Mouse (Mus musculus): ENCODE measurements around the gene Cdk5r2.

Gene Cdk5r2

DNA sequence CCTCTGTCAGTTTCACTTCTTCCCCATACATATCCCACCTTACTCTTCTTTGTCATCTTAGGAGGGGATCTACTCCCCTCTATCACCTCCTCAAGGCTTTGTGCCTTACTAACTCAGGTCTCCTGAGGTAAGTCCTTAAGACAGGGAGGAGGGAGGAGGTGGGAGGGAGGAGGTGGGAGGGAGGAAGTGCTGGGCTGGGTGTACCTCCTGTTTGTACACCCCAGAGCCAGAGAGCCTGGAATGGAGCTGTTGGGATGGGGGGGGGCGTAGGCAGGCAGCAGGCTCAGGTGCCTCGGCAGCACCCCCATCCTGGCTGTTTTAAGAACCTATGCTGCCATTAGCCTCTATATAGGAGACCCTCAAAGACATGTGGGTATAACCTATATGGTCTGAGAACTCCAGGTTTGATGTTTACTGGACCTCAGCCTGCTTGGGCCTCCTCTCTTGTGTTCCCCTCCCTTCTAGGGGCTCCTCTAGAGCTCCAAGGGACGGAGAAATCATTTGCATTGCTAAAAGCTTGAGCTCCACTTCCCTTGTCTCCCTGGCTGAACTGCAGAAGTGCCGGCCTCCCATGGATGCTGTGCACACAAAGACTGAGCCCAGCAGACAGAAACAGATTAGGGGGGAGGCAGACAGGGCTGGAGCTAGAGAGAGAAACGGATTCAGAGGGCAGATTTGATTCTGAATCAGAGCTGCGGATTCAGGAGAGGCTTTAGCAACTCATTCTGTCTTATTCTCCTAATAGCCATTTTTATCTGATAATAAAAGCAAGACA lies 3.5 kb upstream of the Cdk5r2 start:
- no peak for DNase-seq (ENCODE audit: low spot score in 2 of 2)

DNA sequence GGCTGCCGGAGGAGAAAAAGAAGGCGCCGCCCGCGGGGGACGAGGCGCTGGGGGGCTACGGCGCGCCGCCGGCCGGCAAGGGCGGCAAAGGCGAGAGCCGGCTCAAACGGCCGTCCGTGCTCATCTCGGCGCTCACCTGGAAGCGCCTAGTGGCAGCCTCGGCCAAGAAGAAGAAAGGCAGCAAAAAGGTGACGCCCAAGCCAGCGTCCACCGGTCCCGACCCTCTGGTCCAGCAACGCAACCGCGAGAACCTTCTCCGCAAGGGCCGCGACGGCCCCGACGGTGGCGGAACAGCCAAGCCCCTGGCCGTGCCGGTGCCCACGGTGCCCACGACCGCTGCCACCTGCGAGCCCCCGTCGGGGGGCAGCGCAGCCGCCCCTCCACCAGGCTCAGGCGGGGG lies 422 bp downstream of the Cdk5r2 start:
- peak in 1 of 2 experiments; percentile 62 for DNase-seq (ENCODE audit: low spot score in 2 of 2)

DNA sequence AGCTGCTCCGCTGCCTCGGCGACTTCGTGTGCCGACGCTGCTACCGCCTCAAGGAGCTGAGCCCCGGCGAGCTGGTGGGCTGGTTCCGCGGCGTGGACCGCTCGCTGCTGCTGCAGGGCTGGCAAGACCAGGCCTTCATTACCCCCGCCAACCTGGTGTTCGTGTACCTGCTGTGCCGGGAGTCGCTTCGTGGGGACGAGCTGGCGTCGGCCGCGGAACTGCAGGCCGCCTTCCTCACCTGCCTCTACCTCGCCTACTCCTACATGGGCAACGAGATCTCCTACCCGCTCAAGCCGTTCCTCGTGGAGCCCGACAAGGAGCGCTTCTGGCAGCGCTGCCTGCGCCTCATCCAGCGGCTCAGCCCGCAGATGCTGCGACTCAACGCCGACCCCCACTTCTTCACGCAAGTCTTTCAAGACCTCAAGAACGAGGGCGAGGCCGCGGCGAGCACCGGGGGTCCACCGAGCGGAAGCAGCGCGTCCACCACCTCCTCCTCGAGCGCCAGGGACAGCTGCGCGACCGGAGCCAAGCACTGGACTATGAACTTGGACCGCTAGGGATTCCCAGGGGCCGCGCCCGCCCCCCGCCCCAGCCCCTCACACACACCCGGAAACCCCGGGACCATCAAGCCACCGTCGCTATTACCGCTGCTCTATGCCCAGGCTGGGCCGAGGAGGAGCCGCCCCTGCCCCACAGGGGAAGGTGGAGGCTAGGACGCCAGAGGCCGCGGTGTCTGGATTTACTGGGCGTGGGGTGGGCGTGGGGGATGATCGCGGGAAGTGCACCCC lies 1.1 kb downstream of the Cdk5r2 start:
- DNase-seq (ENCODE audit: low spot score in 2 of 2) = peak in 1 of 2 experiments; percentile 60

DNA sequence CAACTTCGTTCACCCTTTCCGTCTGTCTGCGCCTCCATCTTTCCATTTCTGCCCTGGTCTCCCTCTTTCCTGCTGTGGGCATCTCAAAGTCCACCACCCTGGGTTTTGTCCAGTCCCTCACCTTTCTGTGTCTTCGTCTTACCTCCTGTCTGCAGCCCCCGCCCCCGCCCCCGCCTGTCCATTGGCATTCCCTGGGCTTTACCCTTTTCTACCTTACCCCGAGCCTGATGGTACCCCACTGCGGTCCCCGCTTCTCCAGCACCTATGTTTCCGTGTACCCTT lies 1.6 kb downstream of the Cdk5r2 start:
- no peak for DNase-seq (ENCODE audit: low spot score in 2 of 2)

DNA sequence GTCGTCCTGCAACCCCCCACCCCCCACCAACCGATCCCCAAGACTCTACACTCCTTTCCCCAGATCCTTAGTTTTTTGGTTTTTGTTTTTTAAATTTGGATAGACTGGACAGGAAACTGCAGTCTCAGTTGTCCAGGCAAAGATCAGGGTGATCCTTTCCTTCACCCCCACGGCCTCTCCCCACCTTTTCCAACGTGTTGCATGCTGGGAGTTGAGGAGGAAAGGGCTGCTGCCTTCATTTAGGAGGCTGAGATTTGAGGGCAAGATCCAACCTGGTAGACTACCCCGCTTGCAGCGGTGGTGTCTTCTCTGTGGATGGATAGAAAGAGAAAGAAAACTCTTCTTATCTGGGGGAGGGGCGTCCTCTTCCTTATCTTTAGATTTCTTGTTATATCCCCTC lies 2.1 kb downstream of the Cdk5r2 start:
- no peak for DNase-seq (ENCODE audit: low spot score in 2 of 2)

DNA sequence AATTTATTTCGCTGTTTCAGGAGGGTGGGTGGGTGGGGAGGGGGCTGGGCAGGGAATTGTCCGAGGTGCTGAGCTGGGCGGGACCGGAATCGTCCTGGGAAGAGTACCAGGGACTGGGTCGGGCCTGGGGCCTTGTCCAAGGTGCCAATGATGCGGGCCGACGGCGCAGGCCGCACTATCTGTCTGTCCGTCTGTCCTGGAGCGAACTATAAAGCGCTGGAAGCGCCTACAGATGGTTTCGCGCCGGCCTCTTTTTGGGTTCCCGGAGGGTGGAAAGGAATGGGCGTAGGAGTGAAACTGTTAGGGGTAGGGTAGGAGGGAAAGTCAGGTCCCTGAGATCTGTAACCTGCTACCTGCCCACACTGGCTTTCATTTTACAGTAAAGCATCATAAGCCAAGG lies 2.5 kb downstream of the Cdk5r2 start:
- peak in 1 of 2 experiments; percentile 56 for DNase-seq (ENCODE audit: low spot score in 2 of 2)

DNA sequence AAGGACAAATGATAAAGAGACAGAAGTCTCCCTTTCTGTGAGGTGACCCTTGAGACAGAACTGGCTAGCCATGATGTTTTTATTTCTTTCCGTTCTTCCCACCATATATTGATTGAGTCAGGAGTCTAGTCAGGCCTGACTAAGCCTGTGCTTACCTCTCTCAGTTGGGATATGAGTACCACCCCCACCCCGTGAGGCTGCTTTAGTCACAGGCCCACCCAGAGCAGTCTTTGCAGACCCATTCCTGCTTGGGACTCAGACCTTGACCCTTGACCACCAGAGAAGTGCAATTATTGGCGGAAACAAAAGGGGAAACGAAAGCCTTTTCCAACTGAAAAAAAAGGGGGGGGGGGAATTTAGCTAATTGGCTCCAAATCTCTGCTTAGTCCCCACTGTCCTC lies 2.9 kb downstream of the Cdk5r2 start:
- DNase-seq (ENCODE audit: low spot score in 2 of 2) = peak in 1 of 2 experiments; percentile 54

DNA sequence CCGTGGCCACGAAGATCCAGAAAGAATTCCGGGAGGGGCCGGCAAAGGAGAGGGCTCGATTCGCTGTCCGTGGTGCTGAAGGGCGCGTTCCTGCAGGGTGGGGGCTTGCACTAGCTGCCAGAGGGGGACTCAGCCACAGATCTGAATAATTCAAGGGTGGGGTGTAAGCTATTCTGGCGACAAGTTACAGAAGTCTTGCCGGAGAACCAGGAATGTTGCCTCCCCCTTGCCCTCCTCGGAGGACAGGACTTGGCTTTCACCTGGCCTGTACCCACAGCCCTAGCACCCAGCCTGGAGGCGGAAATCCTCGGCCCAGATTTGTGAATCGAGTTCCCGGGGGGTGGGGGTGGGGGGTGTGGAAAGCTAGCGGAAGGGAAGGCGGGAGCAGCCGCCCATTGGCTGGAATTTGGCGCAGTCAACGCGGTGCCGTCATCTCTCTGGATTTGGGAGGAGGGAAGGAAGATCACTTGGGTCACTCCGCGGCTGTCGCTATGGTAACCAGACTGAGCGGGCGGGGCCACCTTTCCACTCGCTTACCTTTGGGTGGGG lies 3.5 kb downstream of the Cdk5r2 start:
- DNase-seq (ENCODE audit: low spot score in 2 of 2) = peak; percentile 19 to 72

DNA sequence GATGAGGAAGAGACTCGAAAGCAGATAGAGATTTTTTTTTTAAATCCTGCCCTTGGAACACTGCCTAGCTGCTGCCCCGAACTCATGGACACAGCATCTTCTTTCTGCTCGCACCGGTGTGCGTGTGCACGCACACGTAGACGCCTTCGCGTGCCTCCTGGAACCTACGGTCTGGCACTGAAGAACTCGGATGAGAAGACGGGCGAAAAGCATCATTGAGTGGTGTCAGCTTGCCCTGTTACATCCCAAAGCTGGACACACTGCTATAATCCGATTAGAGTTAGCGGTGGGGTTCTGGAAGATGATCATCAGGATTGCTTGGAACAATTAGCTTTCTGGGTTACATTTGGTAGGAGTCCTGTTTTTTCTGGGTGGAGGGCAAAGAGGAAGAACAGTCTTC lies 4.1 kb downstream of the Cdk5r2 start:
- no peak for DNase-seq (ENCODE audit: low spot score in 2 of 2)

DNA sequence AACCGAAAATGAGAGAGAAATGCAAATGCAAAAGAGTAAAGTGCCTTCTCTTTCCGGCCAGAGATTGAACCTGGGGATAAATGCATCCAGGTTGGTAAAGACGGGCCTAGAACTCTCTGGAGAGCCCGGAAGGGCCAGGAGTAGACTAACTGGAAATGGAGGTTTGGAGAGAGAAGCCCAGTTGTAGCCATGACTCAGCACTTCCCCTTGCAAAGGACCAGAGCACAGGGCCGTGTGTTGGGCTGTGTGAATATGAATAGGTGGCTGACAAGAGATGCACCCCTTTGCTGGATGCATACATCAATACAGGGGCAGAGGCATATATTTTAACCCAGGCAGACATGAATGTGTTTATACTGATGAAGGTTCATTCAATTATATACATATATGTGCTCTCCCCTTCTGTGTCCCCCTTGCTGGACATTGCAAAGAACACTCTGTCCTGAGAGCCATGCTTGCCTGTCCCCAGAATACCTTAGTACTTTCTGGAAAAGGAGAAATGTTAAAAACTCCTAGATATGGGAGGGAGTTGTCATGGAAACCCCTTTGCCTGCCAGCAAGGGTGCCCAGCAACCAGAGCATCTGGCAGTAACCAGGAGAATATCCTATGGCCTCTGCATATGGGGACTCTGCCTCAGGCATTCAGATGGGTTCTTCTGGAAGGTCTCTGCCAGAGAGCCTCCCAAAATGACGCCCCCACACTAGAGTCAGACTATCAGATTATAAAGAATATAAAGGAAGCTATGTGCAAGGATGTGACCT lies 4.7 kb downstream of the Cdk5r2 start:
- DNase-seq (ENCODE audit: low spot score in 2 of 2) = no peak

DNA sequence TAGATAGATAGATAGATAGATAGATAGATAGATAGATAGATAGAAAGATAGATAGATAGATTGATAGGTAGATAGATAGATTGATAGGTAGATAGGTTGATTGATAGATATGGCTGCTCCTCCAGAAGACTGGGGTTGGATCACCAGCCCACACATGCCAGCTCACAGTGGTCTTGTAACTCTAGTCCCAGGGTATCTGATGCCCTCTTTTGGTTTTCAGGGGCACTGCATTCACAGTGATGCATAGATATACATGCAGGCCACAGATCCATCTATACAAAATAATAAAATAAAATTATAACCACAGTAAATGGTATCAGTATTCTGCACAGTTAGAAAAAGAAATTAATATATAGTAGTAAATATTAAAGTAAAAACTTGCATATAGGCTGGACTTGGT lies 7.0 kb downstream of the Cdk5r2 start:
- DNase-seq (ENCODE audit: low spot score in 2 of 2) = no peak

DNA sequence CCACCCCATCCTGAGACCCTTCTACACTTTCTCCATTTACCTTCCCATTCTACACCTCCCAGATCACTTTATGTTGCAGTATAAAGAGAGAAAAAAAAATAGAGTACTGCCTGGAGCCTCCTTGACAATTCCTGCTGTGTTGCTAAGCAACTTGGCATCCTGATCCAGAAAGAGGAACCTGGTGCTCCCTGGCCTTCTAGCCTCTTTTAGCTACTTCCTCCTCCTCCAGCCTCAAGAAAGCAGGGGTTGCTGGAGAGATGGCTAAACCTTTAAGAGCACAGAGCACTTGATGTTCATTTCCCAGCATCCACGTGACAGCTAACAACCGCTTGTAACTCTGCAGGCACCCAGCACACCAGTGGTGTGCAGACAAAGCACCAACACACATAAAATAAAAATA lies 17.5 kb downstream of the Cdk5r2 start:
- no peak for DNase-seq (ENCODE audit: low spot score in 2 of 2)

DNA sequence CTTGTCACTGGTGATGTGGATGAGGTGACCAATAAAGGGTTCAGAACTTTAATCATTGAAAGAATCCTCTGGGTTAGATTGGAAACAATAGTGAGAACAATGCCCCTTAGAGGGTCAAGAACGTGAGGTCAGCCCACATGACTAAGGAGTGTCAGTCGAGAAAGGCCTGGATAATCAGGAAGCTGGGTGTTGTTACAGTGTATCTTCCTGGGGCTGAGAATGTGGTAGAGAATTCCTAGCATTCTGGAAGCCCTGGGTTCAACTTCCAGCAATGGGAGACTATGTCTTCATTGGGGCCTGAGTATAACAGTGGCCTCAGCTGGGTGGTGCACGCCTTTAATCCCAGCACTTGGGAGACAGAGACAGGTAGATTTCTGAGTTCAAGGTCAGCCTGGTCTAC lies 22.5 kb downstream of the Cdk5r2 start:
- no peak for DNase-seq (ENCODE audit: low spot score in 2 of 2)

DNA sequence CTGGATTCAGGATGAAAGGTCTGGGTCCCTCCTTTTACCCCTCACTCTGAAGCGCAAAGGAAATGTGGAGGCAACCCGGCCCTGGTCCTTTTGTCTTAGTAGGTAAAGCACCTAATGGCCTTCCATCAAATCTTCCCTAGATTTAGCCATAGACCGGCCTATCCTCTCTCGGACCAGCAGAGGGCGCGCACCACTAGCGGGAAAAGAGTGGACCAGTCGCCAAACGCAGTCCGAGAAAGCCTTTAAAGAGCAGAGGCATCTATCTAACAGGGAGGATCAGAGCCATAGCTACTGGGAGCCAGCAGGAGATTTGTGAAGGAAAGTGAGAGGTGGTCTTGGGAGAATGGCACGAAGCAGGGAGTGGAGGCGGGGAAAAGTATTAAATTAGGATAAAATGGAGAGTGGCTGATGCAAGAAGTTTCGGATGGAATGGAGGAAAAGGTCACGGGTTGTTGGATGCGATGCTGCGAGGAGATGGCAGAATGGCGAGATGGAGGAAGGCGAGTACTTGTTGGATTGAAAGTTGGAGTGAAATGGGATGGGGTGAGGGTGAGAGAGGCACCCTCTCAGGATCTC lies 26.1 kb downstream of the Cdk5r2 start:
- DNase-seq (ENCODE audit: low spot score in 2 of 2) = peak; percentile 34 to 78

DNA sequence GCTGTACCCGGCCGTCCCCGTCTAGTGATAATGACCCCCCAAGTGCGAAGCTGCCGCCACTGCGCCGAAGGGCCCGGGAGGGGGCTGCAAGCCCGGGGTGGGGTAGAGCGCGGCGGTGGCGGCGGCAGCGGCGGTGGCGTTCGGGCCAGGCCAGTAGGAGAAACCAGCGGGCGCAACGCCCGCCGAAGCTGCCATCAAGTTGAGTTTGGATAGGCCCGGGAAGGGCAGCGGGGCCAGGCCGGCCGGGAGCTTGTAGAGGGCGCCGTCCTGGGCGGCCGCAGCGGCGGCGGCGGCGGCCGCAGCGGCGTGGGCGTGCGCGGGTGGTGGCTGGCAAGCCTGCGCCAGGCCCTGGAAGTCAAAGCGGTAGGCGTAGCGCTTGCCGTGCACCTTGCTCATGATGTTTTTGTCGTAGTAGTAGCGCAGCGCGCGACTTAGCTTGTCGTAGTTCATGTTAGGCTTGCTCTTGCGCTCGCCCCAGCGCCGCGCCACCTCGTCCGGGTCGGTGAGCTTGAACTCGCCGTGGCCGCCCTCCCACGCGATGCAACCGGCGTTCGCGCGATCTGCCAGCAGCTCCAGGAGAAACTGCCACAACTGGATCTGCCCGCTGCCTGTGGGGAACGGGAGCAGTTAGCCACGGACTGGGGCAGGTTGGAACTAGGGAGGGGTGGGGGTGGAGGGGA lies 27.5 kb downstream of the Cdk5r2 start:
- no peak for DNase-seq (ENCODE audit: low spot score in 2 of 2)

DNA sequence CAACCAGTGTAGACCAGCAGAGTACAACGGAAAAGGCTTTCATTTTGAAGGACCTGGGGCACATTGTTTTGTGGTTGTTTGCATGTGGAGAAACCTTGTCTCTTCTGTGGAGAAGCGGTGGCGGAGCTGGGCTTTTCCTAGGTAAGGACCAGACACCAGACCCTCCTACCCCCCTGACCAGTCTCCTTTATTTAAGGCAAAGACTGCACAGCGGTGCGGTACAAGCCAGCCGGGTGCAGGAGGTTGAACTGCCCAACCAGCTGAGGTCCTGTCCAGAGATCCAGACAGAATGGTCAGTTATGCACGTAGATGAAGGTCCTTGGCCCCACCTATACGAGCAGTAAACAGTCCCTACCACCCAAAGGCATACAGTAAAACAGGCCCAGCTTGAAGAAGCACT lies 28.1 kb downstream of the Cdk5r2 start:
- no peak for DNase-seq (ENCODE audit: low spot score in 2 of 2)

DNA sequence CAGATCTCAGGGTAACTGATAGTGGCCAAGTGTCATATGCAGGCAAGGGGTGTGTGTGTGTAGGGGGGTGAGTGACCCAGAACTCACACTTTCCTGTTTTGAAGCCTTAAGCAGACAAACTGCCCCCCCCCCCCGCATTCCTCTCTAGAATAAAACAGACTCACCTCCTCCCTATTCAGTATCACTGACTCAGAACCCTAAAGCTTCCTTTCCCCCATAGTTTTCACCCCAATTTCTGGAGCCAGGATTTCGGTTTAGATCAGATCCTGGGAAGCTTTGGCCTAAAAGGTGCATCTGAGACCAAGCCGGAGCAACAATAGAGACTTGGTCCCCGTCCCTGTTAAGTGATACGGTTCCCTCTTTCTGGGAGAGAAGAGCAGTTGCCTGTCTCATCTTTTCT lies 28.7 kb downstream of the Cdk5r2 start:
- no peak for DNase-seq (ENCODE audit: low spot score in 2 of 2)

DNA sequence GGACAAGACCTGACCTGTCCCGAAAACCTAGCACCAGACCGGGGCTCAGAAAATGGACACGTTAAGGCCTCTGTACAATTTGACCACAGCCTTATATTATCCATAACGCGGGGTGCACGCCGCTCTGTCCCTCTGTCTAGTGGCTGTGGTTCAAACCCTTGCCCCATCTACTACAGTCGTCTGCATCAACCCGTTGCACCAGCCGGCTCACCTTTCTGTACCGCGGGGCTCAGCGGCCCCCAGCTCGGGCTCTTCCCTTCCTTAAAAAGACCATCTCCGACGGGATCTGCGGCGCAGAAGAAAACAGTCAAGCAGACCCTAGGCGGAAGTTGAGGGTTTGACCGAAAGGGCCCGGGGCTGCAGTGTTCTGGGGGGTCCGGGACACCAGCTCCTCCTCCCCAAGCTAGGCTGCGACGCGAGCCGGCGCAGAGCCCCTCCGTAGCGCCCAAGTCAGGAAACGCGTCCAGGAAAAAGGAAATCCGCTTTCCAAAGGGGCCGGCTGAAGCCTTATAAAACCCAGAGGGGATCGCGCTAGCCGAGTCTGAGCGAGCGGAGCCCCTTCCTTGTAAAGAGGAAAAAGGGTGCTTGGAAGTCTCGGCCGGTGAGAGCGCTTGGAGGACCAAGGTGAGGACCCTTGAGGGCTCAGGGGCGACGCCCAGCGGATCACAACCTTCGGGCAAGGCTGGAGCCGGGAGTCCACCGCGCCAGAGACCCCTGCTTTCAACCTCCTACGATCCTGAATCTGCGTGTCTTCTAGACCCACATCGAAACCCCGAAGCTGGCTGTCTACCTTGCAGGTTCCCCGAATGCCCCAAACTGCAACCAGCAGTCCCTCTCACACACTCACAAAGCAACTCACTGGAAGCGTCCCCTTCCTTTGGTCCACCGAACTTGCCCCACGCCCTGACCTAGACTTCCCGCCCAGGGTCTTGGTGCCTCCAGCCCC lies 29.7 kb downstream of the Cdk5r2 start:
- no peak for DNase-seq (ENCODE audit: low spot score in 2 of 2)

DNA sequence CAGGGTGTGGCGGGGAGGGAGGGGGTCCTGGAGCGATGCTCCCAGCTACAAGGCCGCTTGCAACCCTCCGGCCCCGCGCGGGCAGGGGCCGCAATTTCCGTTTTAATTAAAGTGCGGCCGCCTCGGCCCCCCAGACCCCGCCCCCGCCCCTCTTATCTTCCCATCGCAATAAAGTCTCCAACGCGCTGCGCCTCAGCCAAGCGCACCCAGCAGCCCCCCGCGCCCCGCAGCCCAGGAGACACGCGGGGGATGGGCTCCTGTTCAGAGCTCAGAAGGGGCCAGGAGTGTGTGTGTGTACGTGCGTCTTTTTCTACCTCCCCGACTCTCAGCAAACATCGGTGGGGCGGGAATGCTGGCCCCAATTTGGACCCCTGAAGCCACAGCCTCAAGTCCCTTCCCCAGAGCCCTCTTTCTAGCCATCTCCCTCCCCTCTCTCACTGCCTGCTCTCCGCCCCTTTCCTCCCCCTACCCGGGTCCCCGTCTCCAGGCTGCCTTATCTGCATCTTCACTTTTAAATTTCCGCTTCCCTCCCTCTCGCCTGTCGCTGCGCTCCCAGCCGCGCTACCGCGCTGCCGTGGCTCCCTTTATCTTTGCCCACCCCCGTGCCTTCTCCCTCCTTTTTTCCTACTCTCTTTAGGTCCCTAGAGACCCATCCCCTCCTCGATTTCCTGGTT lies 30.8 kb downstream of the Cdk5r2 start, which contains the start of gene Fev:
Gene Fev (minus strand): TSS at position 51 of the 674 bp plus-strand sequence.
- no peak for DNase-seq (ENCODE audit: low spot score in 2 of 2)

DNA sequence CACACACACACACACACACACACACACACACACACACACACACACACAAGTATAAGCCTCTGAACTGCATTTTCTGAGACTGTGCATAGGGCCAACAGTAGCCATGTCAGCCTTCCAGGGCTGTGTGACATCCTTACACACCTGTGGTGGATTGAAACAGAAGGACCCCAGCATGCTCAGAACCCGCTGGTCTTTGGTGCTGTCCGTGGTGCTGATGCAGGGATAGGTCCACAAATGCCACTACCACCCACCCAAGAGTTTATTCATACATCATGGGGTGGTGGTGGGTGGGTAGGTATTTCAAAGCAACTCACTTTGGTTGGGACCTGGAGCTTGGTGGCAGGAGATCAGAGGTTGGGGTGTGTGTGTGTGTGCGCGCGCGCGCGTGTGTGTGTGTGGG lies 36.8 kb downstream of the Cdk5r2 start:
- no peak for DNase-seq (ENCODE audit: low spot score in 2 of 2)
